Comparison of ENCODE assay signal across 13 mouse cellular contexts in genomic region chr1:188077561-188078195, GRCm38 (mm10).
DNase-seq lines count a peak whose midpoint lies in the region; ATAC-seq and TF ChIP-seq lines count a peak whose summit lies in the region.
"Had no signal": no experiment of that assay in that cellular context is flagged by ENCODE, and none has a peak within 500 bp of the region (broad histone marks: within the 10 kb centered on the region; RNA-seq: fewer than 3 reads in every experiment).

No protein-coding gene starts in this region.

- H3K9ac ChIP-seq in hindbrain, postnatal 0 days (replicated peaks; ENCODE audit: low read length) = no peak overlapping the region
- H3K9ac ChIP-seq: embryonic facial prominence, embryonic 15.5 days; hindbrain, embryonic 14.5 days; limb, embryonic 12.5 days; lung, embryonic 15.5 days had no signal

- H3K9me3 ChIP-seq in hindbrain, postnatal 0 days (ENCODE audit: low read length) = no peaks in the 10 kb centered on the region
- H3K9me3 ChIP-seq in hindbrain, embryonic 10.5 days = no peaks in the 10 kb centered on the region
- H3K9me3 ChIP-seq: embryonic facial prominence, embryonic 15.5 days; limb, embryonic 12.5 days; lung, embryonic 15.5 days had no signal

- H3K27ac ChIP-seq in hindbrain, postnatal 0 days = peak overlapping the region; percentile 32; the same call in 1 of the 2 replicates
- no peak overlapping the region for H3K27ac ChIP-seq in hindbrain, embryonic 10.5 days
- H3K27ac ChIP-seq: embryonic facial prominence, embryonic 15.5 days; hindbrain, embryonic 14.5 days; limb, embryonic 12.5 days; lung, embryonic 15.5 days had no signal

- WGBS in hindbrain, postnatal 0 days = 64% methylated on average over 11 of the region's 11 CpGs
- 89% methylated on average over 11 of the region's 11 CpGs for WGBS in hindbrain, embryonic 10.5 days

- H3K27me3 ChIP-seq in hindbrain, postnatal 0 days (ENCODE audit: insufficient read depth, low read length) = no peaks in the 10 kb centered on the region
- H3K27me3 ChIP-seq in hindbrain, embryonic 10.5 days (ENCODE audit: insufficient read depth, poor library complexity, severe bottlenecking) = no peaks in the 10 kb centered on the region; the same call in 1 of the 2 replicates
- H3K27me3 ChIP-seq: embryonic facial prominence, embryonic 15.5 days; lung, embryonic 15.5 days had no signal

- peak; percentile 65 for DNase-seq in hindbrain, postnatal 0 days (ENCODE audit: low spot score)
- no peak for DNase-seq in hindbrain, embryonic 10.5 days (ENCODE audit: low spot score)
- DNase-seq in adrenal gland, adult 18-20 months (ENCODE audit: low spot score in 2 of 2) = peak; percentile 36 to 49
- DNase-seq in brain, adult 2 months (ENCODE audit: low read depth, low spot score) = peak; percentile 98
- peak; percentile 95 to 96 for DNase-seq in cerebellum, postnatal 14 days
- no peak for DNase-seq in left cerebral cortex, adult 18-20 months (ENCODE audit: low spot score in 2 of 2)
- DNase-seq in retina, embryonic 14.5 days (ENCODE audit: low spot score) = no peak
- DNase-seq: thymus, postnatal 4 days had no signal

- H3K36me3 ChIP-seq in hindbrain, postnatal 0 days (ENCODE audit: insufficient read depth, low read length) = no peaks in the 10 kb centered on the region
- H3K36me3 ChIP-seq in hindbrain, embryonic 10.5 days = no peaks in the 10 kb centered on the region
- H3K36me3 ChIP-seq: embryonic facial prominence, embryonic 15.5 days; limb, embryonic 12.5 days; lung, embryonic 15.5 days had no signal

- TF ChIP-seq CTCF in hindbrain, postnatal 0 days (IDR thresholded peaks at IDR 0.05; ENCODE audit: low read depth) = no peak

- no peaks in the 10 kb centered on the region for H3K4me1 ChIP-seq in hindbrain, postnatal 0 days (ENCODE audit: insufficient read depth, low read length)
- peaks cover 31% of the 10 kb centered on the region for H3K4me1 ChIP-seq in hindbrain, embryonic 10.5 days (replicated peaks)
- H3K4me1 ChIP-seq: embryonic facial prominence, embryonic 15.5 days; lung, embryonic 15.5 days had no signal

- no peak overlapping the region for H3K4me3 ChIP-seq in hindbrain, postnatal 0 days (ENCODE audit: low read length)
- no peak overlapping the region for H3K4me3 ChIP-seq in hindbrain, embryonic 10.5 days
- H3K4me3 ChIP-seq: embryonic facial prominence, embryonic 15.5 days; limb, embryonic 12.5 days; lung, embryonic 15.5 days had no signal

- peak; percentile 77 for ATAC-seq in hindbrain, postnatal 0 days

- H3K4me2 ChIP-seq in hindbrain, postnatal 0 days (ENCODE audit: low read depth, low read length) = no peak overlapping the region
- H3K4me2 ChIP-seq: embryonic facial prominence, embryonic 15.5 days; heart, embryonic 11.5 days; hindbrain, embryonic 14.5 days; limb, embryonic 12.5 days; lung, embryonic 15.5 days had no signal

Comparison
In these comparisons a context has a peak if more than half of its experiments do, and no peak if none do; other contexts are left out.
1. DNase-seq: peak in hindbrain, postnatal 0 days (single experiment), adrenal gland, adult 18-20 months (2 of 2), brain, adult 2 months (single experiment) and cerebellum, postnatal 14 days (2 of 2); none in hindbrain, embryonic 10.5 days (single experiment), left cerebral cortex, adult 18-20 months (0 of 2) and retina, embryonic 14.5 days (single experiment).